Mouse (Mus musculus): ENCODE measurements around the gene Prkn.

- TF ChIP-seq CTCF (IDR thresholded peaks at IDR 0.05; ENCODE audit: low read depth, low read length) (no peak), POLR2A (IDR thresholded peaks at IDR 0.05; ENCODE audit: extremely low read depth, insufficient read depth, low read length) (no peak)
Measured at GRCm38 (mm10) chr17:11353553-11353945, 513.4 kb downstream of the Prkn start.

Measured in liver, adult 2 months (tissue).